Mouse (Mus musculus): Measurements from ENCODE around the gene Urah. TPM values are rescaled to one million over a fixed set of nuclear protein-coding genes. Genes with fewer than 3 reads are reported as not detected.

The Urah gene
- polyA plus RNA-seq, 1 experiment from 2014 or later, result 21.9 TPM

GRCm38 (mm10) chr7:140802629-140803028 lies 32.2 kb upstream of the Urah start:
- Histone ChIP-seq H3K27me3 (ENCODE audit: control insufficient read depth, insufficient read depth, low read length) (no peaks in the 10 kb centered on the region), H3K4me1 (replicated peaks; ENCODE audit: control insufficient read depth, insufficient read depth) (no peaks in the 10 kb centered on the region), H3K4me3 (ENCODE audit: low read depth, low read length) (no peak overlapping the region), H3K9me3 (ENCODE audit: control insufficient read depth, low read length) (no peaks in the 10 kb centered on the region), H3K9ac (ENCODE audit: low read length) (no peak overlapping the region), H3K27ac (replicated peaks) (no peak overlapping the region), H3K36me3 (ENCODE audit: control insufficient read depth, insufficient read depth, low read length) (no peaks in the 10 kb centered on the region), H3K4me2 (replicated peaks; ENCODE audit: low read depth) (no peak overlapping the region)
- TF ChIP-seq CTCF (IDR thresholded peaks at IDR 0.05; ENCODE audit: low read depth), result no peak
- no peak for TF ChIP-seq EP300 (optimal IDR thresholded peaks at IDR 0.05)
- no peak for DNase-seq (ENCODE audit: low spot score)
- no peak for ATAC-seq (ENCODE audit: low FRiP score, low TSS enrichment)
- 73% methylated on average over 6 of the region's 6 CpGs for WGBS

GRCm38 (mm10) chr7:140805704-140806103 lies 29.1 kb upstream of the Urah start:
- 6% methylated on average over 1 of the region's 1 CpGs for WGBS
- no peak overlapping the region for H3K4me3 ChIP-seq (ENCODE audit: low read depth, low read length)
- no peaks in the 10 kb centered on the region for H3K27me3 ChIP-seq (ENCODE audit: control insufficient read depth, insufficient read depth, low read length)

GRCm38 (mm10) chr7:140810496-140810895 lies 24.3 kb upstream of the Urah start:
- 86% methylated on average over 6 of the region's 6 CpGs for WGBS
- H3K27ac ChIP-seq (replicated peaks), result no peak overlapping the region
- DNase-seq (ENCODE audit: low spot score) (no peak), ATAC-seq (ENCODE audit: low FRiP score, low TSS enrichment) (no peak)
- no peaks in the 10 kb centered on the region for H3K9me3 ChIP-seq (ENCODE audit: control insufficient read depth, low read length)
- H3K4me1 ChIP-seq (replicated peaks; ENCODE audit: control insufficient read depth, insufficient read depth), result no peaks in the 10 kb centered on the region
- H3K36me3 ChIP-seq (ENCODE audit: control insufficient read depth, insufficient read depth, low read length), result no peaks in the 10 kb centered on the region
- no peak overlapping the region for H3K9ac ChIP-seq (ENCODE audit: low read length)
- no peak overlapping the region for H3K4me3 ChIP-seq (ENCODE audit: low read depth, low read length)
- H3K27me3 ChIP-seq (ENCODE audit: control insufficient read depth, insufficient read depth, low read length), result no peaks in the 10 kb centered on the region
- no peak for TF ChIP-seq EP300 (optimal IDR thresholded peaks at IDR 0.05)
- TF ChIP-seq CTCF (IDR thresholded peaks at IDR 0.05; ENCODE audit: low read depth), result peak; percentile 44
- H3K4me2 ChIP-seq (replicated peaks; ENCODE audit: low read depth), result no peak overlapping the region

More at GRCm38 (mm10) chr7:140805704-140806103, 29.1 kb upstream of the Urah start:
- ATAC-seq (ENCODE audit: low FRiP score, low TSS enrichment) (no peak; the same call in 1 of the 2 replicates), DNase-seq (ENCODE audit: low spot score) (peak; percentile 41)
- H3K9ac ChIP-seq (ENCODE audit: low read length), result no peak overlapping the region
- no peaks in the 10 kb centered on the region for H3K36me3 ChIP-seq (ENCODE audit: control insufficient read depth, insufficient read depth, low read length)
- H3K4me1 ChIP-seq (replicated peaks; ENCODE audit: control insufficient read depth, insufficient read depth), result no peaks in the 10 kb centered on the region
- H3K9me3 ChIP-seq (ENCODE audit: control insufficient read depth, low read length), result no peaks in the 10 kb centered on the region
- H3K27ac ChIP-seq (replicated peaks), result no peak overlapping the region
- no peak overlapping the region for H3K4me2 ChIP-seq (replicated peaks; ENCODE audit: low read depth)
- TF ChIP-seq CTCF (IDR thresholded peaks at IDR 0.05; ENCODE audit: low read depth) (peak; percentile 76), EP300 (optimal IDR thresholded peaks at IDR 0.05) (no peak)

GRCm38 (mm10) chr7:140811714-140812113 lies 23.1 kb upstream of the Urah start:
- no peak overlapping the region for H3K4me2 ChIP-seq (replicated peaks; ENCODE audit: low read depth)
- no peak for ATAC-seq (ENCODE audit: low FRiP score, low TSS enrichment)
- no peaks in the 10 kb centered on the region for H3K9me3 ChIP-seq (ENCODE audit: control insufficient read depth, low read length)
- no peak overlapping the region for H3K9ac ChIP-seq (ENCODE audit: low read length)
- H3K36me3 ChIP-seq (ENCODE audit: control insufficient read depth, insufficient read depth, low read length), result no peaks in the 10 kb centered on the region
- no peak overlapping the region for H3K4me3 ChIP-seq (ENCODE audit: low read depth, low read length)
- DNase-seq (ENCODE audit: low spot score), result no peak
- TF ChIP-seq EP300 (optimal IDR thresholded peaks at IDR 0.05), result no peak
- TF ChIP-seq CTCF (IDR thresholded peaks at IDR 0.05; ENCODE audit: low read depth), result no peak
- 87% methylated on average over 13 of the region's 13 CpGs for WGBS
- no peaks in the 10 kb centered on the region for H3K27me3 ChIP-seq (ENCODE audit: control insufficient read depth, insufficient read depth, low read length)
- no peaks in the 10 kb centered on the region for H3K4me1 ChIP-seq (replicated peaks; ENCODE audit: control insufficient read depth, insufficient read depth)
- H3K27ac ChIP-seq (replicated peaks), result no peak overlapping the region

GRCm38 (mm10) chr7:140812850-140813249 lies 22.0 kb upstream of the Urah start:
- Histone ChIP-seq H3K27me3 (ENCODE audit: control insufficient read depth, insufficient read depth, low read length) (no peaks in the 10 kb centered on the region), H3K4me1 (replicated peaks; ENCODE audit: control insufficient read depth, insufficient read depth) (no peaks in the 10 kb centered on the region), H3K4me3 (ENCODE audit: low read depth, low read length) (no peak overlapping the region), H3K9ac (ENCODE audit: low read length) (no peak overlapping the region), H3K4me2 (replicated peaks; ENCODE audit: low read depth) (no peak overlapping the region), H3K36me3 (ENCODE audit: control insufficient read depth, insufficient read depth, low read length) (no peaks in the 10 kb centered on the region), H3K9me3 (ENCODE audit: control insufficient read depth, low read length) (no peaks in the 10 kb centered on the region), H3K27ac (replicated peaks) (no peak overlapping the region)
- TF ChIP-seq CTCF (IDR thresholded peaks at IDR 0.05; ENCODE audit: low read depth) (no peak), EP300 (optimal IDR thresholded peaks at IDR 0.05) (no peak)
- DNase-seq (ENCODE audit: low spot score) (no peak), ATAC-seq (ENCODE audit: low FRiP score, low TSS enrichment) (no peak)
- 77% methylated on average over 12 of the region's 12 CpGs for WGBS

- H3K27ac ChIP-seq (replicated peaks), result no peak overlapping the region
- H3K36me3 ChIP-seq (ENCODE audit: control insufficient read depth, insufficient read depth, low read length), result no peaks in the 10 kb centered on the region
- H3K9me3 ChIP-seq (ENCODE audit: control insufficient read depth, low read length), result no peaks in the 10 kb centered on the region
- H3K27me3 ChIP-seq (ENCODE audit: control insufficient read depth, insufficient read depth, low read length), result no peaks in the 10 kb centered on the region
- no peak overlapping the region for H3K4me3 ChIP-seq (ENCODE audit: low read depth, low read length)
- 53% methylated on average over 4 of the region's 4 CpGs for WGBS
- H3K4me2 ChIP-seq (replicated peaks; ENCODE audit: low read depth), result no peak overlapping the region
- H3K4me1 ChIP-seq (replicated peaks; ENCODE audit: control insufficient read depth, insufficient read depth), result no peaks in the 10 kb centered on the region
- TF ChIP-seq EP300 (optimal IDR thresholded peaks at IDR 0.05) (no peak), CTCF (IDR thresholded peaks at IDR 0.05; ENCODE audit: low read depth) (no peak)
- DNase-seq (ENCODE audit: low spot score) (no peak), ATAC-seq (ENCODE audit: low FRiP score, low TSS enrichment) (no peak)
- H3K9ac ChIP-seq (ENCODE audit: low read length), result no peak overlapping the region
Observed at GRCm38 (mm10) chr7:140820173-140820572, 14.6 kb upstream of the Urah start.
